Mouse (Mus musculus) bone marrow macrophage, adult 2 months (primary cell): ENCODE results near the gene Pdcd6ip. TPM values are rescaled to one million over a fixed set of nuclear protein-coding genes. Genes with fewer than 3 reads are reported as not detected.

Source experiments
- H3K27ac ChIP-seq: 2 replicates; pipeline ENCODE4 v1.5.1; 2012; ENCODE audit warnings: low read depth, low read length; ENCODE audit not compliant: insufficient read depth
- H3K4me1 ChIP-seq: 2 replicates; pipeline ENCODE4 v1.6.1; 2012; ENCODE audit warnings: low read length; ENCODE audit not compliant: control insufficient read depth, insufficient read depth
- H3K4me3 ChIP-seq: 2 replicates; pipeline ENCODE4 v1.5.1; 2012; ENCODE audit warnings: mild to moderate bottlenecking, low read length, moderate library complexity; ENCODE audit not compliant: insufficient read depth
- CTCF ChIP-seq: IDR thresholded peaks from 2 replicates; pipeline ENCODE4 v1.5.1; 2012; ENCODE audit warnings: low read depth, mild to moderate bottlenecking, low read length, moderate library complexity
- POLR2A ChIP-seq: IDR thresholded peaks from 2 replicates; pipeline ENCODE4 v1.6.1; 2012; ENCODE audit warnings: mild to moderate bottlenecking, low read depth, low read length, borderline replicate concordance
- polyA plus RNA-seq: library from polyadenylated mRNA; stranded (reverse); fragments of >200 nt; gene quantifications from 2 replicates; pipeline ENCODE4 v1.2.4, GENCODE M21; 2012; ENCODE audit not compliant: missing spikeins, insufficient read depth, insufficient read length

Gene Pdcd6ip
- polyA plus RNA-seq, 1 experiment: 162 TPM

- no peak overlapping the region for H3K27ac ChIP-seq
- TF ChIP-seq POLR2A (no peak), CTCF (peak; percentile 14; the same call in 1 of the 2 replicates)
- no peak overlapping the region for H3K4me3 ChIP-seq
- peaks cover 3% of the 10 kb centered on the region for H3K4me1 ChIP-seq
Observed at GRCm38 (mm10) chr9:113645837-113646169, 62.3 kb downstream of the Pdcd6ip start.

DNA sequence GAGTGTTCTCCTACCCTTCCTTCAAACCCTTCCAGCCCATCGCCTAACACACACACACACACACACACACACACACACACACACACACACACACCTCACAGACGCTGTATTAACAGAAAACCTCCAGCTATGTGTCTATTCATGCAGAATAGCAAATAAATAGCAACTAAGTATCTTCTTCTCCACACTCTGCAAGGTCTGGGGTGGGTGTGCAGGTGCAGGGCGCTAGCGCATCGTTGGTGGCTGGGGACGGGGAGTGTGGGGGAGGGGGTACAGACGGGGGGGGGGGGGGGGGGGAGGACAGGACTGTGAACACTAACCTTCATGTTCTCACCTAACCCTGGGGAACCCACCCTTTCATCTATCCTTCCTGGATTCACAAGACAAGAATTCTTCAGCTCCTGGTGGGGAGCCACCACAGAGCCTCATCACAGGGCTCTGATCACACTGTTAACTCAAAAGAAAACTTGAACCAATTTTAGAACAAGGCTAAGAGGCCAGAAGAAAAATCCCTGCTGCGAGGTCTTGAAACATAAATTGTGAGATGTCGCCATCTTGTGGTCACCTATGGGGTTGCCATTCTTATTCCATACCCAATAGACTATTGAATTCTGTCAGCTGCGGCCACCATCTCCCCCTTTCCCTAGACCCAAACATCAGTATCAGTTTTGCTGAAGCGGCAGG is 62.8 kb downstream of the Pdcd6ip start:
- TF ChIP-seq POLR2A: no peak
- no peak for TF ChIP-seq CTCF
- no peaks in the 10 kb centered on the region for H3K4me1 ChIP-seq
- H3K4me3 ChIP-seq: no peak overlapping the region
- H3K27ac ChIP-seq: no peak overlapping the region

GRCm38 (mm10) chr9:113644701-113645100 is 63.4 kb downstream of the Pdcd6ip start:
- Histone ChIP-seq H3K4me1 (no peaks in the 10 kb centered on the region), H3K27ac (no peak overlapping the region), H3K4me3 (no peak overlapping the region)
- no peak for TF ChIP-seq POLR2A

- no peak overlapping the region for H3K4me3 ChIP-seq
- H3K4me1 ChIP-seq: no peaks in the 10 kb centered on the region
- no peak overlapping the region for H3K27ac ChIP-seq
- TF ChIP-seq CTCF (no peak), POLR2A (no peak)
Observed at GRCm38 (mm10) chr9:113644076-113644475, 64.0 kb downstream of the Pdcd6ip start.

GRCm38 (mm10) chr9:113643669-113644068 is 64.4 kb downstream of the Pdcd6ip start:
- Histone ChIP-seq H3K4me3 (no peak overlapping the region), H3K4me1 (no peaks in the 10 kb centered on the region), H3K27ac (no peak overlapping the region)
- TF ChIP-seq CTCF (no peak), POLR2A (no peak)

DNA sequence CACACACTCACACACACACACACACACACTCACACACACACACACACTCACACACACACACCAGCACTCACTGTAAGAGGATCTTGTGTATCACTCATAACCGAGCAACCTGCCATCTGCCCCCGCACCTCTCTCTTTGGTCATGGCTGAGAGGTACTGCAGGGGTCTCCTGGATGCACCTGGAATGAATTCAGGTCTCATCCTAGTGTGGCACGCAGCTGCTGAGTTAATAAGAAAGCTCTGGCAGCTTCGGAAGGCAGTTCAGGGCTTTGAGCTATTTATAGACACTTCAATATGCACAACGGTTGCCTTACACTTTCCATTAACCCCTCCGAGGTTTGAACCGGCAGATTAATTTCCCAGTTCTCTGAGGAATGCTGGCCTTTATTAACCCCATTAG is 73.1 kb downstream of the Pdcd6ip start:
- no peak overlapping the region for H3K27ac ChIP-seq
- no peaks in the 10 kb centered on the region for H3K4me1 ChIP-seq
- TF ChIP-seq CTCF (no peak), POLR2A (no peak)
- H3K4me3 ChIP-seq: no peak overlapping the region

GRCm38 (mm10) chr9:113633168-113633744 is 74.8 kb downstream of the Pdcd6ip start:
- Histone ChIP-seq H3K4me1 (no peaks in the 10 kb centered on the region), H3K27ac (no peak overlapping the region), H3K4me3 (no peak overlapping the region)
- TF ChIP-seq CTCF (no peak), POLR2A (no peak)

GRCm38 (mm10) chr9:113632350-113633043 is 75.6 kb downstream of the Pdcd6ip start:
- no peak overlapping the region for H3K4me3 ChIP-seq
- H3K4me1 ChIP-seq: no peaks in the 10 kb centered on the region
- no peak overlapping the region for H3K27ac ChIP-seq
- TF ChIP-seq CTCF (no peak), POLR2A (no peak)

DNA sequence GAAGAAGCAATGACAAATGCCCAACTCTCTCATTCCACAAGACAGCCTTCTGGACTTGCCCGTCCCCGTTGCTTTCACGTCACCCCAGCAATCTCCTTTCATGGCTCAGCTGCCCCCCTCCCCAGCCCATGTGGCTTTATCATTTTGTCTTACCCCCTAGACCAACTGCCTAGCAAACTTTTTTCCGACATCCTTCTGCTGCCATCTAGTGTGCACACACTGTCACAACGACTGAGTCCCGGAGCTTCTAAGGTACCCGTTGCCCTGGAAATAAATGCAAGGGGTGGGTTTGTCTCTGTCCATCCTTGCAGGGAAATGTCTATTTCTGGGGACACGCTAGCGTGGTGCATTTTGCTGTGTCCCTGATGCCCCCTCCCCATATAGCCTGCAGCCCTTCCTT is 78.4 kb downstream of the Pdcd6ip start:
- TF ChIP-seq CTCF: peak; percentile 87
- TF ChIP-seq POLR2A: no peak
- Histone ChIP-seq H3K4me1 (no peaks in the 10 kb centered on the region), H3K27ac (no peak overlapping the region), H3K4me3 (no peak overlapping the region)

- Histone ChIP-seq H3K27ac (no peak overlapping the region), H3K4me3 (no peak overlapping the region), H3K4me1 (no peaks in the 10 kb centered on the region)
- TF ChIP-seq POLR2A: no peak
- TF ChIP-seq CTCF: no peak
Observed at GRCm38 (mm10) chr9:113629191-113629590, 78.9 kb downstream of the Pdcd6ip start.
